Mouse (Mus musculus) midbrain, postnatal 0 days (tissue): ENCODE measurements around the gene Grrp1. TPM values are rescaled to one million over a fixed set of nuclear protein-coding genes. Genes with fewer than 3 reads are reported as not detected.

Source experiments
- ATAC-seq: fragments of 200-750 bp; cut with Nextera tagmentation; 2 replicates; pipeline ENCODE4 v1.8.0; 2017; ENCODE audit warnings: moderate number of reproducible peaks, mild to moderate bottlenecking, moderate TSS enrichment, moderate library complexity; ENCODE audit not compliant: low FRiP score
- DNase-seq: peaks from one replicate; pipeline ENCODE4 v3.0.0-alpha.2; 2015; ENCODE audit warnings: low spot score
- H3K27ac ChIP-seq: fragments of 300-500 bp; sonication (generic); 2 replicates; pipeline ENCODE4 v1.5.1; 2014; ENCODE audit warnings: low read depth, mild to moderate bottlenecking, low read length, mixed read lengths
- H3K27me3 ChIP-seq: fragments of 300-500 bp; sonication (generic); 2 replicates; pipeline ENCODE4 v1.6.1; 2014; ENCODE audit warnings: low read length, control low read depth, mixed read lengths; ENCODE audit not compliant: insufficient read depth
- H3K36me3 ChIP-seq: fragments of 300-500 bp; sonication (generic); 2 replicates; pipeline ENCODE4 v1.6.1; 2014; ENCODE audit warnings: low read length, control low read depth, mixed read lengths; ENCODE audit not compliant: insufficient read depth
- H3K4me1 ChIP-seq: fragments of 300-500 bp; sonication (generic); 2 replicates; pipeline ENCODE4 v1.6.1; 2014; ENCODE audit warnings: mild to moderate bottlenecking, control low read depth, antibody characterized with exemption, low read length, mixed read lengths; ENCODE audit not compliant: insufficient read depth
- H3K4me2 ChIP-seq: fragments of 300-500 bp; sonication (generic); 2 replicates; pipeline ENCODE4 v1.6.1; 2014; ENCODE audit warnings: low read depth, mild to moderate bottlenecking, low read length, mixed read lengths; ENCODE audit not compliant: poor library complexity, severe bottlenecking
- H3K4me3 ChIP-seq: fragments of 300-500 bp; sonication (generic); 2 replicates; pipeline ENCODE4 v1.5.1; 2014; ENCODE audit warnings: low read depth, mild to moderate bottlenecking, low read length, moderate library complexity
- H3K9ac ChIP-seq: fragments of 300-500 bp; sonication (generic); replicated peaks from 2 replicates; pipeline ENCODE4 v1.6.1; 2014; ENCODE audit warnings: mild to moderate bottlenecking, low read length, moderate library complexity, mixed read lengths; ENCODE audit not compliant: poor library complexity, severe bottlenecking
- H3K9me3 ChIP-seq: fragments of 300-500 bp; sonication (generic); 2 replicates; pipeline ENCODE4 v1.6.1; 2016; ENCODE audit warnings: low read length, control low read depth
- CTCF ChIP-seq: IDR thresholded peaks from 2 replicates; pipeline ENCODE4 v1.5.1; 2016; ENCODE audit warnings: antibody characterized with exemption, mild to moderate bottlenecking
- WGBS: fragments of 180-500 bp; shearing (Covaris S2); extraction: QIAGEN DNeasy Blood & Tissue Kit; methylation state at CpG from one replicate; pipeline ENCODE4 v1.1.7; 2014; 5-methylcytosine and 5-hydroxymethylcytosine counted together
- polyA plus RNA-seq: library from polyadenylated mRNA; unstranded; fragments of >200 nt; fragmentation: Nextera tagmentation; extraction: Ambion mirVana; gene quantifications from 2 replicates; pipeline ENCODE4 v1.2.1, GENCODE M21; 2015
- total RNA-seq: library from RNA; depleted of rRNA; stranded (reverse); fragments of >200 nt; gene quantifications from 2 replicates; pipeline ENCODE4 v1.2.3, GENCODE M21; 2014

Grrp1 gene
- total and polyA plus RNA-seq, 2 experiments from 2014 or later, result 17.8 to 27.1 TPM

DNA sequence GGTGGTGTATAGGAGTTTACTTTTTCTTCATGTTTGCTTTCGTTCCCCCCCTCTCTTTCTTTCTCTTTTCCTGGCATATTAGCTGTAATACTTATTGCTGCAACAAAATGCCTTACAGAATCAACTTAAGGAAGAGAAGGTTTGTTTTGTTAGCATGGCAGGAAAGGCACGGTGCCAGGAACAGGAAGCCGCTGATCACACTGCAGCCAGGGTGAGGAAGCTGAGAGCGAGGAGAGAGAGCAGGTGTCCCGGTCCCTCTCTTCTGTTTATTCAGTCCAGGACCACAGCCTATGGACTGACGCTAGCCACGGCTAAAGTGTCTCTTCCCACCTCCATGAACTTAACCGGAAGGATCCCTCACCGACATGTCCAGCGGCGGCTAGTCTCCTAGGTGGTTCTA lies 4.4 kb upstream of the Grrp1 start:
- H3K27ac ChIP-seq, result no peak overlapping the region
- H3K9me3 ChIP-seq, result no peaks in the 10 kb centered on the region
- no peaks in the 10 kb centered on the region for H3K4me1 ChIP-seq
- DNase-seq (no peak), ATAC-seq (no peak)
- H3K36me3 ChIP-seq, result no peaks in the 10 kb centered on the region
- H3K4me3 ChIP-seq, result no peak overlapping the region
- no peak for TF ChIP-seq CTCF
- no peak overlapping the region for H3K4me2 ChIP-seq
- 52% methylated on average over 11 of the region's 11 CpGs for WGBS
- H3K27me3 ChIP-seq, result peaks cover 15% of the 10 kb centered on the region
- no peak overlapping the region for H3K9ac ChIP-seq

DNA sequence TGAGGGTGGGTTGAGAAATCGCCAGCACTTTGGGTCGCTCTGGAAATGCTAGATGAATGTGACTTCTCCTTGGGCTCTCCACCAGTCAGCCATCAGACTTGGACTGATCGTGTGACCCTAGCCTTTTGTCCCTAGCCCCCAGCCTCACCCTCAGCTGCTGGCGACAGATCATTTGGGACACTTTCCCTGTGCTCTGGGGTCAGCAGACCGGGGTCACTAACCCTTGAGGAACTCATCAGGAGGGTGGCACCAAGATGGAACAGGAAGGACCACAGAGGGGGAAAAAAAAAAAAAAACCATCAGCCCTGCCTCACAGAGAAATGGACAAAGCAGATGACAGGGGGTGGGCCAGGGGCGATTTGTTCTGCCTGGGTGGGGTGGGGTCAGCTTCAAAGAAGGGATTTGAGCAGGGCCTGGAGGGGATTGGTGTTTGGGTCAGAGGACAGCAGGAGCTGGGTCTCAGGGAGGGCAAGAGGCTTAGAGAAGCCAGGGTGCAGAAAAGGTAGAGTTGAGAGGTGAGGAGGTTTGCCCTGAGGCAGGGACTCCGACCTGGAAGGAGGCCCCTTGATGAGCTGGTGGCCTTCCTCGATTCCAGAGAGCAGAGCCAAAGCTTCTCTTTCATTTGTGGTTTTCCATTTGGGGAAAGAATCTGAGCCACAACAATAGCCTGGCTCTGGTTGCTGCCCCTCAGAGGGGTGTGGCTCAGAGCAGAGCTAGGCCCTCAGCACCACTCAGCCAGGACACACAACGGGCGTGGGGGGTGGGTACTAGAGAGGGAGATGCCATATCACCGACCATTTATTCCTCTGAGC lies 3.5 kb upstream of the Grrp1 start:
- no peaks in the 10 kb centered on the region for H3K36me3 ChIP-seq
- no peak overlapping the region for H3K9ac ChIP-seq
- no peak for TF ChIP-seq CTCF
- H3K4me3 ChIP-seq, result no peak overlapping the region
- no peaks in the 10 kb centered on the region for H3K9me3 ChIP-seq
- 15% methylated on average over 11 of the region's 11 CpGs for WGBS
- DNase-seq, result no peak
- H3K4me1 ChIP-seq, result no peaks in the 10 kb centered on the region
- H3K27ac ChIP-seq, result no peak overlapping the region
- ATAC-seq, result no peak
- no peak overlapping the region for H3K4me2 ChIP-seq
- H3K27me3 ChIP-seq, result peaks cover 23% of the 10 kb centered on the region

GRCm38 (mm10) chr4:134256407-134257197 lies 2.7 kb upstream of the Grrp1 start:
- 0 out of 2 replicates have a peak, but pooled peaks cover 4% of the 10 kb centered on the region for H3K4me1 ChIP-seq
- no peak overlapping the region for H3K4me3 ChIP-seq
- H3K27ac ChIP-seq, result no peak overlapping the region
- no peak overlapping the region for H3K4me2 ChIP-seq
- H3K9ac ChIP-seq, result no peak overlapping the region; the same call in 1 of the 2 replicates
- H3K27me3 ChIP-seq, result peaks cover 23% of the 10 kb centered on the region
- TF ChIP-seq CTCF, result no peak
- ATAC-seq (no peak), DNase-seq (no peak)
- no peaks in the 10 kb centered on the region for H3K9me3 ChIP-seq
- WGBS, result 18% methylated on average over 18 of the region's 19 CpGs
- no peaks in the 10 kb centered on the region for H3K36me3 ChIP-seq

DNA sequence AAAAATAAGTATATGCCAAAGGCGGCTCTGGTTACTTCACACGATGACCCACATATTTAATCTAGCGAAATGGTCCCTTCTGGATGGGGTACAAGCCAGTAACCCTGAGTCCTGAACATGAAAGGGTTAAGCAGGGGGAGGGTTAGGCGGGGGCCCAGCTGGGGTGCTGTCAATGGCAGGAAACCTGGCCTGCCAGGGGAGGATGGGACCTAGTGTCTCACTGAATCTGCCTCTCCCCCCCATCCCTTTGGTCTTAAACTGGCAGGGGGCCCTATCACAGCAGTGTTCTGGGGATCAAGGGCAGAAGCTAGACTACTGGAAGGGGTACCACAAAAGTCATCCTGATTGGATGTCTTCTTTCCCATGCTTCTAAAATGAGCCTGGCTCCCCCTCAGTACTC lies 1.9 kb upstream of the Grrp1 start:
- WGBS, result 21% methylated on average over 4 of the region's 4 CpGs
- peaks cover 26% of the 10 kb centered on the region for H3K27me3 ChIP-seq
- no peak for ATAC-seq

DNA sequence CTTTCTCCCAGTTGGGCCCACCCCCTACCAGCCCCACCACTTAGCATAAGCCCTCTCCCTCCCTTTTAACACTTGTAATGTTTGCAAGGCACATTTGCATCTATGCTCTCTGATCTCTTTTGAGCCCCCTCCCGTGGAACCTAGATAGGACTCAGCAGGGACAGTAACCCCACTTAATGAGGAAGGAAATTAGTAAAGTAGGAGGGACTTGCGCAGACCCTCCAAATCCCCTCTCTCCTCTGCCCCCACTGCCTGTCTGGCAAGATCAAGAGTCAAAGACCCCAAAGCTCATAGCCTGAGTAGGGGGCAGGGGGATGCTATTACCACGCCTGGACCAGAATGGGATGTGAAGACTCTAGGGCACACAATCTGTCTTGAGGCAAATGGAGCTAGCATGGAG lies 929 bp upstream of the Grrp1 start:
- Histone ChIP-seq H3K9me3 (no peaks in the 10 kb centered on the region), H3K4me2 (no peak overlapping the region), H3K27ac (no peak overlapping the region), H3K4me1 (0 out of 2 replicates have a peak, but pooled peaks cover 7% of the 10 kb centered on the region), H3K9ac (no peak overlapping the region), H3K4me3 (no peak overlapping the region), H3K27me3 (peaks cover 30% of the 10 kb centered on the region), H3K36me3 (no peaks in the 10 kb centered on the region)
- 35% methylated on average over 3 of the region's 3 CpGs for WGBS
- TF ChIP-seq CTCF, result no peak
- ATAC-seq, result no peak
- DNase-seq, result no peak

More for the DNA sequence above, 1.9 kb upstream of the Grrp1 start:
- no peak for TF ChIP-seq CTCF
- no peak for DNase-seq
- Histone ChIP-seq H3K9ac (no peak overlapping the region), H3K4me3 (no peak overlapping the region), H3K4me1 (0 out of 2 replicates have a peak, but pooled peaks cover 4% of the 10 kb centered on the region), H3K9me3 (no peaks in the 10 kb centered on the region), H3K4me2 (no peak overlapping the region), H3K27ac (no peak overlapping the region), H3K36me3 (no peaks in the 10 kb centered on the region)
